Comparison of ENCODE assay signal across 8 mouse cellular contexts in genomic region chr14:45530364-45531345, GRCm38 (mm10). TPM values are rescaled to one million over a fixed set of nuclear protein-coding genes. Genes with fewer than 3 reads are reported as not detected.
DNase-seq lines count a peak whose midpoint lies in the region; ATAC-seq and TF ChIP-seq lines count a peak whose summit lies in the region.

No protein-coding gene starts in this region.

- peak overlapping the region; percentile 86 to 99 for H3K27ac ChIP-seq in heart, embryonic 14.5 days (replicated peaks in 1 of 2; ENCODE audit: control insufficient read depth in 1 of 2, insufficient read depth in 1 of 2, low read depth in 2 of 2, low read length in 2 of 2)
- peak overlapping the region; percentile 97 for H3K27ac ChIP-seq in limb, embryonic 14.5 days (replicated peaks; ENCODE audit: low read depth, low read length)
- H3K27ac ChIP-seq in stomach, embryonic 14.5 days (ENCODE audit: low read length): peak overlapping the region; percentile 97

- WGBS in heart, embryonic 14.5 days: under 1% methylated on average over 37 of the region's 37 CpGs
- 2% methylated on average over 37 of the region's 37 CpGs for WGBS in limb, embryonic 14.5 days
- 2% methylated on average over 37 of the region's 37 CpGs for WGBS in stomach, embryonic 14.5 days

- peak; percentile 46 for DNase-seq in cerebellum, adult 11 months
- no peak for DNase-seq in cerebellum, postnatal 36 days
- peak; percentile 12 for DNase-seq in retina, embryonic 14.5 days (ENCODE audit: low spot score)
- DNase-seq in retina, postnatal 1 day: no peak
- peak; percentile 42 for DNase-seq in limb, embryonic 14.5 days (ENCODE audit: low spot score)
- DNase-seq in right cerebral cortex, postnatal 4 days: no peak

- 0 out of 2 replicates have a peak, but pooled peaks cover 2% of the 10 kb centered on the region for H3K36me3 ChIP-seq in heart, embryonic 14.5 days (ENCODE audit: control insufficient read depth, insufficient read depth, low read length)
- no peaks in the 10 kb centered on the region for H3K36me3 ChIP-seq in limb, embryonic 14.5 days (ENCODE audit: control insufficient read depth, insufficient read depth, low read length)
- no peaks in the 10 kb centered on the region; the same call in 1 of the 2 replicates for H3K36me3 ChIP-seq in stomach, embryonic 14.5 days (ENCODE audit: control insufficient read depth, insufficient read depth, low read length)

- H3K4me3 ChIP-seq in heart, embryonic 14.5 days (ENCODE audit: control insufficient read depth in 1 of 2, insufficient read depth in 1 of 2, low read depth in 1 of 2, low read length in 2 of 2): peak overlapping the region; percentile 51 to 86
- peak overlapping the region; percentile 75 for H3K4me3 ChIP-seq in limb, embryonic 14.5 days (replicated peaks; ENCODE audit: low read length)
- H3K4me3 ChIP-seq in stomach, embryonic 14.5 days (ENCODE audit: low read depth, low read length): peak overlapping the region; percentile 76

- peak overlapping the region; percentile 89 for H3K4me2 ChIP-seq in heart, embryonic 14.5 days (ENCODE audit: low read length)
- H3K4me2 ChIP-seq in limb, embryonic 14.5 days (replicated peaks; ENCODE audit: low read depth, low read length, severe bottlenecking): peak overlapping the region; percentile 67
- H3K4me2 ChIP-seq in stomach, embryonic 14.5 days (replicated peaks; ENCODE audit: low read depth, low read length): peak overlapping the region; percentile 62

- H3K9me3 ChIP-seq in heart, embryonic 14.5 days (ENCODE audit: control insufficient read depth, low read length): no peaks in the 10 kb centered on the region
- no peaks in the 10 kb centered on the region for H3K9me3 ChIP-seq in limb, embryonic 14.5 days (ENCODE audit: control insufficient read depth, low read length)
- no peaks in the 10 kb centered on the region for H3K9me3 ChIP-seq in stomach, embryonic 14.5 days (ENCODE audit: control insufficient read depth, low read depth, low read length)

- ATAC-seq in heart, embryonic 14.5 days (ENCODE audit: insufficient number of reproducible peaks, insufficient read depth, low FRiP score, low read depth): peak; percentile 45
- ATAC-seq in limb, embryonic 14.5 days (ENCODE audit: low FRiP score, low read depth): peak; percentile 21
- ATAC-seq in stomach, embryonic 14.5 days (ENCODE audit: insufficient number of reproducible peaks, insufficient read depth, low FRiP score, low read depth): peak; percentile 11; the same call in 1 of the 2 replicates

- TF ChIP-seq POLR2A in limb, embryonic 14.5 days (IDR thresholded peaks at IDR 0.05; ENCODE audit: borderline replicate concordance, extremely low read depth, insufficient read depth, insufficient read length): 0 out of 2 replicates have a peak, but pooled peaks have one; percentile 63

- no peaks in the 10 kb centered on the region for H3K27me3 ChIP-seq in heart, embryonic 14.5 days (ENCODE audit: control insufficient read depth, insufficient read depth, low read length)
- H3K27me3 ChIP-seq in limb, embryonic 14.5 days (ENCODE audit: control insufficient read depth, insufficient read depth, low read length): no peaks in the 10 kb centered on the region
- no peaks in the 10 kb centered on the region for H3K27me3 ChIP-seq in stomach, embryonic 14.5 days (ENCODE audit: control insufficient read depth, insufficient read depth, low read length)

- H3K4me1 ChIP-seq in heart, embryonic 14.5 days (ENCODE audit: control insufficient read depth in 2 of 2, insufficient read depth in 2 of 2, low read length in 2 of 2): peaks cover 2 to 27% of the 10 kb centered on the region in 2 experiments; a peak in 3 of 4 replicates
- peaks cover 28% of the 10 kb centered on the region for H3K4me1 ChIP-seq in limb, embryonic 14.5 days (ENCODE audit: control insufficient read depth, insufficient read depth, low read length)
- H3K4me1 ChIP-seq in stomach, embryonic 14.5 days (ENCODE audit: control insufficient read depth, insufficient read depth, low read length): peaks cover 15% of the 10 kb centered on the region; the same call in 1 of the 2 replicates

- peak overlapping the region; percentile 97 for H3K9ac ChIP-seq in heart, embryonic 14.5 days (ENCODE audit: low read length)
- peak overlapping the region; percentile 88 for H3K9ac ChIP-seq in limb, embryonic 14.5 days (ENCODE audit: low read depth, low read length, severe bottlenecking)
- peak overlapping the region; percentile 80 for H3K9ac ChIP-seq in stomach, embryonic 14.5 days (replicated peaks; ENCODE audit: low read depth, low read length)

RNA-seq across cellular contexts. Expression of gene Fermt2, which starts 0.7 kb away (rescaled TPM):
- polyA plus RNA-seq in heart, embryonic 14.5 days (2014; fragmentation: Nextera tagmentation; extraction: Ambion mirVana): 228 and 235 TPM in 2 replicates
- polyA plus RNA-seq in limb, embryonic 14.5 days (2012; rRNA removed): 74.3 and 91.7 TPM in 2 replicates
- polyA plus RNA-seq in limb, embryonic 14.5 days (2014; fragmentation: Nextera tagmentation; extraction: Ambion mirVana): 128 and 134 TPM in 2 replicates
- polyA plus RNA-seq in stomach, embryonic 14.5 days (2014; fragmentation: Nextera tagmentation; extraction: Ambion mirVana): 223 and 245 TPM in 2 replicates

Comparison
In these comparisons a context has a peak if more than half of its experiments do, and no peak if none do; other contexts are left out.
1. DNase-seq: peak in cerebellum, adult 11 months (single experiment), retina, embryonic 14.5 days (single experiment) and limb, embryonic 14.5 days (single experiment); none in cerebellum, postnatal 36 days (0 of 2), retina, postnatal 1 day (single experiment) and right cerebral cortex, postnatal 4 days (single experiment).
2. Peak in every context shown above with its lines, with median percentiles within 50 percentile points of each other: ATAC-seq, H3K27ac ChIP-seq, H3K4me2 ChIP-seq, H3K4me3 ChIP-seq and H3K9ac ChIP-seq.